Mouse (Mus musculus): ENCODE measurements around the gene Styxl1.

The Styxl1 gene

DNA sequence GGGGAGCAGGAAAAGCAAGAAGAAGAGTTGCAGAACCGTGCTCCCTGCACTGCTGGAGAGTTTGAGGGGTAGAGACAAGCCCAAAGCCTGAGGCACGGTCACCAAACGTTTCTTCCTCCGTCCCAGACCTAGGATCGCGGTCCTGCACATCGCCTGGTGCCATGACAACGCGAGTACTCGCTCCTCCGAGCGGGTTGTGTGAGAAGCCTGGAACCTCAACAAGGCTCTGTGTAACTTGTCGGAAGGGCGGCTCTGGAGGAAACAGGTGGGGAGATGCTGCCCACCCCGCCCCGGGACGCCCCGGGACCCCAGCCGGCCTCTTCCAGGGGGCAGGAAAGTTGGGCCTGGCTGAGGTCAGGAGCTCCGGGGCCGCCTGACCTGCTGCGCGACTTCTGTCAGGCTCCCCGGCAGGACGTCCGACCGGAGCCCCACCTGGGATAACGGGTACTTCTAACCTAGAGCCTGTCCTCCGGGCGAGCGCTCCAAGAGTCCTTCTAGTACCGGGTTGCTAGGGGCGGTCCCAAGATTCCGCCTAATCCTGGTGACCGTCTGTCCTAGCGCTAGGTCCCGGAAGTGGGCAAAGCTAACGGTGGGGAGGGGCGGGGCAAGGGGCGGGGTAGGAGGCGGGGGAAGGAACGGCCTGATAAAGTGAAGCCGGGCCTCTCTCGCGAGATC, at the start of gene Styxl1:
Gene Styxl1 (minus strand): TSS at position 590 of the 675 bp plus-strand sequence.
- in situ Hi-C loops (cut with MseI, MboI): no loop called here

DNA sequence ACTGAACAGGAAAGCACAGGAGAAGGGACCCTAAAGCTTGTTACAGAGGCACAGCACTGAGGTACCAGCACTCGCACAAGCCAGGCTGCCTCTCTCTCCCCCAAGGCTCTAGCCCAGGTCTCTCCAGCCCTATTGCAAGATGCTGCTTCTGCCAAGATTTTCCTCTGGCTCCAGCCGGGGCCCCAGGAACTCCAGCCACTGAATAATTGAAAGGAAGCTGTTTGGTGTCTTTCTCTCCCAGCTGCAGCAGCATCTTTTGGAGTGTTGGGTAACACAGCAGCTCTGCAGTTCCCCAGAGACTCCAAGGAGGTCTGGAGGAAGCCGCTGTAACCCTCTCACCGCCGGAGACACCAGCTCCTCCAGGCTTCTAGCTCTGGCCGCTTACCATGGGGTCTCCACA, 48.0 kb upstream of the Styxl1 start:
- in situ Hi-C loops (cut with MseI, MboI): no loop called here

DNA sequence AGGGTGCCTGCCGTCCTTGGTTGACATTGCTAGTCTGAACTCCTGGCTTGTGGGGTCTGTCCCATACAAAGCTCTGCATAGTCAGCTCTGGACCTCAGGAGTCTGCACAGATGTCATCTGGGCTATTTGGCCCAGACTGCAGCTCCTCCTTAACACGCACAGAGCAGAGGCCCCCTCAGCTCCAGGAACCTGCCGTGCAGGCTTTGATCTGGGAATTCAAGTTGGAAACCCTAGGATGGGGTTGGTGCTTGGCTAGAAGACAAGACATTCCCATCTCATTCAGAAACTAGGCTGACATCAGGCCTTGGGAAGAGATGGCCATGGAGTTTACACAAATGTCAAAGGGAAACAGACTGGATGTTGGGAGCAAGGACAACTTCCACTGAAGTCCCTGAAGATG, 46.3 kb upstream of the Styxl1 start:
- in situ Hi-C loops (cut with MseI, MboI): no loop called here

DNA sequence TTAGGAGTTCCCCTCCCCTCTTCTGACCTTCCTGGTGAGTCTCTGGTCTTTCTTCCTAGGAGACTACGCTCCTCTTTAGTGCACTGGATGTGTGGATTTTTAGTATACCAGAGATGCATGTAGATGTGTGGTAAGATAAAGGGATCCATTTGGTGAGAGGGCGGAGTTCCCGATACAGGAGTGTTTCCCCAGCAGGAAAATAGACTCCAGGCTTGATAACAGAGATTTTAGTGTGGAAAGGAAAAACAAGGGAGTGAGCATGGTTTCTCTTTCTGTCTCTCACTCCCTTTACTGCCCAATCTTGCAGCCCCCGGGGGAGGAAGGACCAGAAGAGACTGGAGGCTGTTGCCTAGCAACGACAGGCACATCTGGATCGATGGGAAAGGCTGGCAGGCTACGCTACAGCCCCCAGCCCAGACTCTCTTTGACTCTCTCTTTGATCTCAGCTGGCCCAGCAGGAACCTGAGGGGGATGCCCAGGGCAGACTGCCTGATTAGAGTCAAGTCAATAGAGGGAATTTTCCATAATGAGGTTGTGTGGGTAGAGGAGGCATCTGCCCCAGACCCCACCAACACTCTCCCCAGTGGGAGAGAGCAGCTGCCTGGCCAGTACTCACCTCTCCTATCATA, 44.2 kb upstream of the Styxl1 start:
- in situ Hi-C loops (cut with MseI, MboI): no loop called here

DNA sequence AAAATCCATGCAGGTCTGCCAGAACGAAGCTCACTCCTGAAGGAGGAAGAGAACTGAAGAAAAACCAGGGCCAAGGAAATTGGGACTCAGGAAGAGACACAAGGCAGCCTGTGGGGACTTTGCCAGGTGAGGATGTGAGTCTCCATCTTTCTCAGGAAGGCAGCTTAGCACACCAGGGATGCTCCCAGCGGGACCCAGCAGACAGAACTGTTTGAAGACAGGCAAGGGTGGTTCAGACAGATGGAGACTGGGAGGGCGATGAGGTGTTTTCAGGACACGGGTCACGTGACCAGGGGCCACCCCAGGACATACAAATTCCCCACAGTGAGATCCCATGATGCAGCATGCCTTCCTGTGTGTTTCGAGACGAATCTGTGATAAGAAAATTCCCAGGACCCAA, 40.3 kb upstream of the Styxl1 start:
- in situ Hi-C loops (cut with MseI, MboI): no loop called here

DNA sequence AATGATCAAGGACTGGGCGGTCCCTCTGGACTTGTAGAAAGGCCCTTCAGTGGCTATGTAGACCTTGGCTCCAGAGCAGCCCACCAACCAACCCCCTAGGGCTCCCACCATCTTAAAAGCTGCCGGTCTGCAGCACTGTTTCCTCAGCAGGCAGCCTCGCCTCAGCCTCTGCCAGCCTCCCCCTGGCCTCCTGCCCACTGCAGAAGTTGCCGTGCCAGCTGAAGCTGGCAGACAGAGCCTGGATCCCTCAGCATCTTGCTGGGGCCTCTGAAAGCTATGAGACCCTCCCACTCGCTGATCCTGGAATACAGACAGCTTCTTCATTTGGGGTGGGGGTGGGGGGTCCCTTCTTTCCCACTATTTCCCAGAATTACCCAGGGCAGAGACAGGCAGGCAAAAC, 34.8 kb upstream of the Styxl1 start:
- in situ Hi-C loops (cut with MseI, MboI): no loop called here

DNA sequence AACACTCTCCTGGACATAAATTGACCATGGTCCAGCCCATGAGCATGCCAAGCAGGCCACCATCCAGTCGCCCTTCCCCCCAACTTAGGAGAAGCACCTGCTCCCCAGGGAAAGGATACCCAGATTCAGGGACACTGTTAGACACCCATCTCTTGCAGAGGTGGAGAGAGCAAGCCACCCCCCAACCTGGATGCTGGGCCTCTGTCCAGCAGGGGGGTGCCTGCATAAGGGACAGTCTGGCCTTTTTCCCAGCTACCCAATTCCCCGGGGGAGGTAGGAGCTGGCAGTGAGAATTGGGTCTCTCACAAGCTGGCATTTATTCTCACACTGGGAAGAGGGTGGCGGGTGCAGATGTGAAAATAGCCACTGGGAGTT, 29.1 kb upstream of the Styxl1 start:
- in situ Hi-C loops (cut with MseI, MboI): loop anchor here in 1 of 2 experiments (5.0 kb wide), 1 partner anchor 45 kb away; no protein-coding TSS in a partner anchor

DNA sequence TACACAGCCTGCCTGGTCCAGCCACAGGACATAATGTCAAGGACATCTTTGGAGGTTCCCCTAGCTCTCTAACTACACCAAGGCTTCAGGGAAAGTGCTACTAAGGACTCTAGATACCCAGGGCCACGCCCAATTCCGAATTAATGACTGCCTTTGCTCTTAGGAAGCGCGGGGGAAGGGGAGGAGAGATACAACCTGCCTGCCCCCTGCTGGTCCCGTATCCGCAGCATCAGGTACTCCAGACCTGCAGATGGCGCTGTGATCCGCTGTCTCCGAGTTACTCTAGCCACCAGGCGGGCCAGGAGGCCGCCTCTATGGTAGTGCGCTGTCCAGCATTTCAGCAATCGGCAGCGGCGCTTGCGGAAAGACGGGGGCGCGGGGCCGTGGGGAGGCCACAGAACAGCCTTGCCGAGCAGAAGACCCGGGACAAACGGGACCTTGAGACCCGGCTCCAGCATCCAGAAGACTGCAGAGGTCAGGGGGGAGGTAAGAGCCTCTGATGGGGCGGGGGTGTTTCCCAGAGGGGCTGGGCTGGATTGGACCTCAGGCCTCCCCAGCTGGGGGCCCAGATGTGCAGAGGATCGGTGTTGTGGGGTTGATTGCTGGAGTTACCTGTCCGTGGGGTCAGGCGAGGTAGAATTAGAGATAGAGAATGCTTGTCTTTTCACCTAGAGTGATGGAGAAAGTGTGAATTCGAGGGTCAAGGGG, 28.5 kb upstream of the Styxl1 start, which contains the start of gene Srrm3:
Gene Srrm3 (plus strand): TSS at position 336 of the 708 bp plus-strand sequence.
- in situ Hi-C loops (cut with MseI, MboI): loop anchor here in 1 of 2 experiments (5.0 kb wide), 1 partner anchor 46 kb away; no protein-coding TSS in a partner anchor

DNA sequence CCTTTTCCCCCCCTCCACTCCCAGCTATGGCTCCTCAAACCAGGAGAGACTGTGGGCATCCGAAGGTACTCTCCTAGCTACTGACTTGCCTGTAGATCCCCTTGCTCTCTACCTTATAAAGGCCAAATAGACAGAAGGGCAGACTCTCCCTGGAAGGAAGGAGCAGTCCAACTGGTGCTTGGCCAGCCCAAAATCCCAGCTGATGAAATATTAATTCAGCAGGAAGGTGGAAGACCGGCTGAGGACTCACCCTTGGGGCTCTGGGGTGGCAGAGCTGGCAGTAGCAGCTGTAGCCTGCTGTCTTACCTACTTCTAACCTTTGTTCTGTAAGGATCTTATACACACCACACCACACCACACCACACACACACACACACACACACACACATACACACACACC, 26.6 kb upstream of the Styxl1 start:
- in situ Hi-C loops (cut with MseI, MboI): loop anchor here (5.0 kb wide), 2 partner anchors 43 to 48 kb away; no protein-coding TSS in a partner anchor

DNA sequence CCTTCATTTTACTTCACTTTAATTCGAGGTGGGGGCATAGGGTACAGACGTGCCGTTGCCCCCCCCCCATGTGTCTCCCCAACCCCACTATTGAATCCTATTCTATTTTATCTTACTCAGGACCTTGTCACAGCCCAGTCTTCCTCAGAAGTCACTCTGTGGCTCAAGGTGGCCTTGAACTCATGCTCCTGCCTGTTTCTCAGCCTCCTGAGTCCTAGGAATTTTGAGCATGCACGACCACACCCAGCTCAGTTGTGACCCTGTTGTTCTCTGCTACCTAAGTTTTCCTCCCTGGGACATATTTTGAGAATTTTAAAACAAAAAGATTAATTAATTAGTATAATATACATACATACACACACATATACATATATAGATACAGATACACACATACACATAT, 25.5 kb upstream of the Styxl1 start:
- in situ Hi-C loops (cut with MseI, MboI): loop anchor here in 1 of 2 experiments (5.0 kb wide), 1 partner anchor 44 kb away; no protein-coding TSS in a partner anchor

DNA sequence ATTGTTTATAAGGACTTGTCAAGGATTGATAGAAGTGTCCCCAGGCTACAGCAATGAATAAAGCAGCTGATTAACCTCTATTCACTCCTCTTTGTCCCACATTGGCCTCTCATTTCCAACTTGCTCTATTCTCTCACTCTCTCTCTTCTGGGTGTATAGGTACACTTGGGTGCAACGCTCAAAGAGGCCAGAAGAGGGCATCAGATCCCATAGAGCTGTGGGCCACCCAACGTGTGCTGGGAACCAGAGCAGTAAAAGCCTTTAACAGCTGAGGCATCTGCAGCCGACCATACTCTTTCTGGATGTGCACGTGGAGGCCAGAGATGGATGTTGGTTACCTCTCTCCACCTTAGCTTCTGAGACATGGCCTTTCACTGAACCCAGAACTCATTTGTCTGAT, 24.9 kb upstream of the Styxl1 start:
- in situ Hi-C loops (cut with MseI, MboI): loop anchor here in 1 of 2 experiments (5.0 kb wide), 1 partner anchor 44 kb away; no protein-coding TSS in a partner anchor

DNA sequence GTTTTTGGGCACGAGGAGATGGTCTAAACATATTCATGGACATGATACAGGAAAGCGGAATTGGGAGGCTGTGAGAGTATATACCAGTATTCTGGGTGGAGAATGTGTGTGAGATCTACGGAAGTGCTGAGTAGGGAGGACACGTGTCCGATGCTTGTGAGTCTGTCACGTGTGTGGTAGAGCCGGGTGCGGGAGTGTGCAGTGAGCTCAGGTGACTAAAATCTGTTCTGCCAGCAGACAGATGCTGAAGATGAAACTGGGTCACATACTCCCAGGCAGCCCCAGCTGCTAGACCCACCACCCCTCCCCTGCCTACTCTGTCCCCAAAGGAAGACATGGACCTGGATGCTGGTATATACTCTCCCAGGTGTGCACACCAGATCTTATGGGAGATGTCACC, 24.5 kb upstream of the Styxl1 start:
- in situ Hi-C loops (cut with MseI, MboI): loop anchor here in 1 of 2 experiments (5.0 kb wide), 1 partner anchor 45 kb away; no protein-coding TSS in a partner anchor

DNA sequence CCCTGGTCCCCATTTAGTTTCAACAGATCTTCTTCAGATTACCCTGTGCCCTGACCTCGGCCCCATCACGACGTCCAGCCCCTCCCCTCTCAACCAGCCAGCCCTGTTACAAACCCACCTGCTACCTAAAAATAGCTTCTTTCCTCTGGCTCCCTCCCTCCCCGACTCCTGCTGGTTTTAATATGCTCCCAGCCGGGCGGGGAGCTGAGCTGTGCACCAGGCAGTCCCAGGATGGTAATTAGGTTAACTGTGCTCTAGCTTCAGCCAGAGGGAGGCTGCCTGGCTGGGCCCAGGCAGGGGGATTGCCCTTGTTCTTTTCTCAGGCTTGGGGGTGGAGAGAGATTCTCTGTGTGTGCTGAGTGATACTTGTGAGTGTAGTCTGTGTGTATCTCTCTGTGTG, 22.7 kb upstream of the Styxl1 start:
- in situ Hi-C loops (cut with MseI, MboI): loop anchor here in 1 of 2 experiments (5.0 kb wide), 1 partner anchor 46 kb away; no protein-coding TSS in a partner anchor

DNA sequence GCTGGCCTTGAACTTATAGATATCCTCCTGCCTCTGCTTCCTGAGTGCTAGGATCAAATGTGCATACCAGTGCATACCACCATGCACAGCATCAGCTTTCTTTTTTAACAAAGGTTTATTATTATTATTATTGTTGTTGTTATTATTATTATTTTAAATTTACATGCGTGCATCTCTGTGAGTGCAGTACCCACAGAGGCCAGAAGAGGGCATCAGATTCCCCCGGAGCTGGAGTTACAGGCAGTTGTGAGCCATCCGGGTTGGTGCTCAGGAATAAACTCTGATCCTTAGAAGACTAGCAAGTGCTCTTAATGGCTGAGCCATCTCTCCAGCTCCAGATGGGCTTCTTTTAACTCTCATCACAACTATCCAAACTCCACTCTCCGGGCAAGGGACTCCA, 21.6 kb upstream of the Styxl1 start:
- in situ Hi-C loops (cut with MseI, MboI): loop anchor here in 1 of 2 experiments (5.0 kb wide), 1 partner anchor 48 kb away; no protein-coding TSS in a partner anchor

DNA sequence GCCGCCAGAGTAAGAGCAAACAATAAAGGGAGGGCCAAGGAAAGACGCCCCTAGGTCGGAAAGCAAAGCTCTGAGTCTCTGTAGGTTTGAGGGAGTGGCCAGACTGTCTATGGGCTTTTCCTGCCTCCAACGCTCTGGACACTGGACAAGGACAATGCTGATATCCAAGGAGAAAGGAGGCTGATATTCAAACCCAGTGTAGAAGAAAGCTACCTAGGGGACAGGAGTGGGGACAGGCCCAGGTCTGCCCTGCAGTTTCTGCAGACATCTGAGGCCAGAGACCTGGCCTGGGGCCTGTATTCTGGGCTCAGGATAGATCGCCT, 16.6 kb upstream of the Styxl1 start:
- in situ Hi-C loops (cut with MseI, MboI): no loop called here

DNA sequence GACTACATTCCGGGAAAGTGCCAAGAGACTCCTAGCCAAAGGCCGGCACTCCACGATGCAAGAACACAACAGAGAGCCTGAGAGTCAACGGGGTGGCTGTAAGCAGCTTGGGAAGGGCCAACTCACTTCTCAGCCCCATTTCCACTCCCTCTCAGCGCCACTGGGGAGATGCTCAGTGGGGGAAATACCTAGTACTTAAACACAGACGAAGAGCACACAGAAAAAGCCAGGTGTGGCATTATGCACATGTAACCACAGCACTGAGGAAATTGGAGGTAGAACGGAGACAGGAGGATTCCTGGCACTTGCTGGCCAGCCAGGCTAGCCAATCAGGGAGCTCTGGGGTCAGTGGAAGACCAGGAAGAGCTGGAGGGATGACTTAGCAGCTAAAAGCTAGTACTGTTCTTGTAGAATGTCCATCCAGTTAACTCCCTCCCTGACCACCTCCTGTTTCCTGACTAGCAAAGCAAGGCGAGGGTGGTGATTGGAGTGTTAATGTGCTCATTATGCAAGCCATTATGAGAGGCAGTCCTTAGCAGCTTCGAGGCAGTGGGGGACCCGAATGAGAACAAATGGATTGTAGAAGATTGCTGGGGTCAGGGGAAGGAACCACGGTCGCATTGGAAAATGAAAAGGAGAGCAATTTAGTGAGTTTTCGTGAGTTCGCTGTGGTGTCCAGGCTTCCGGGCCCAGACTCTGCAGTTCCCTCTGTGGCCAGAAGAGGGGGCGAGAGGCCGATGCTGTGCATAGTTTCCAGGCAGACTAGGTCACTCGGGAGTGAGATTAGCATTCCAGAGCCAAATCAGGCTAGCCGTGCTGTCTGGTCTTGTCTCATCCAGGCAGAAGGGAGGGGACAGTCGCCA, 16.0 kb upstream of the Styxl1 start:
- in situ Hi-C loops (cut with MseI, MboI): no loop called here

DNA sequence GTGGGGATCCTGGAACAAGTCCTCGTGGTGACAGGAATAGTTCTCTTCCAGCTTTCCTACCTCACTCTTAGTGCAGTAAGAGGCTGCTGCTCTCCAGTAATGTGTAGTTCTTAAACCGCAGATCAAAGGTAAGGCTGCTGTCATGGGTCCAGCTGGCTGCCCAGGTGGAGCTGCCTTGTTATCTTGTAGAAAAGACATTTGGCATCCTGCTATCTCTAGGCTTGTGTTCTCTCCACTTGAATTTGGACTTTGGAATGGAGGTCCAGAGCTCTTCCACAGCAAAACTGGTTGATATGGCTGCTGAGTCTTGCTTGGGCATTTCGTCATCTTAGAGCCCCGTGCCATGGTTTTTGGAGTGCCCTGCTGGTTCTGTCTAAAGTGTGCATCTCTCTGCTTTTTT, 4.7 kb upstream of the Styxl1 start:
- in situ Hi-C loops (cut with MseI, MboI): no loop called here

DNA sequence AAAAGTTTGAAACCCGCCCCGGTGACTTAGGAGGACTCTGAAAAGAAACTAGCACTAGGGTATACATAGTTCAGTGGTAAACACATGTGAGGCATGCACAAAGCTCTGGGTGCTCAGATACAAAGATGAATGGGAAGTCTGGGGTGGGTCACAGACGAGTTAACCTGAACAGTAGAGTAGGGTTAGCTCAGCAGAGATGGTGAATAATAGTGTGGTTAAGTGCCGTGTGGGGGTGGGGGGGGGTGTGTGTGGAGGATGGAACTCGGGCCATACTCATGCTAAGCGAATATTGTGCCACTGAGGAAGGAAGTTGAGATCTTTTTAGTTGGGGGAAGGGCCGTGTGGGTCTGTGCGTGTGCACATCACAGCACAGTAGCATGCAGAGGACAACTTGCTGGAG, 2.1 kb upstream of the Styxl1 start:
- in situ Hi-C loops (cut with MseI, MboI): no loop called here

DNA sequence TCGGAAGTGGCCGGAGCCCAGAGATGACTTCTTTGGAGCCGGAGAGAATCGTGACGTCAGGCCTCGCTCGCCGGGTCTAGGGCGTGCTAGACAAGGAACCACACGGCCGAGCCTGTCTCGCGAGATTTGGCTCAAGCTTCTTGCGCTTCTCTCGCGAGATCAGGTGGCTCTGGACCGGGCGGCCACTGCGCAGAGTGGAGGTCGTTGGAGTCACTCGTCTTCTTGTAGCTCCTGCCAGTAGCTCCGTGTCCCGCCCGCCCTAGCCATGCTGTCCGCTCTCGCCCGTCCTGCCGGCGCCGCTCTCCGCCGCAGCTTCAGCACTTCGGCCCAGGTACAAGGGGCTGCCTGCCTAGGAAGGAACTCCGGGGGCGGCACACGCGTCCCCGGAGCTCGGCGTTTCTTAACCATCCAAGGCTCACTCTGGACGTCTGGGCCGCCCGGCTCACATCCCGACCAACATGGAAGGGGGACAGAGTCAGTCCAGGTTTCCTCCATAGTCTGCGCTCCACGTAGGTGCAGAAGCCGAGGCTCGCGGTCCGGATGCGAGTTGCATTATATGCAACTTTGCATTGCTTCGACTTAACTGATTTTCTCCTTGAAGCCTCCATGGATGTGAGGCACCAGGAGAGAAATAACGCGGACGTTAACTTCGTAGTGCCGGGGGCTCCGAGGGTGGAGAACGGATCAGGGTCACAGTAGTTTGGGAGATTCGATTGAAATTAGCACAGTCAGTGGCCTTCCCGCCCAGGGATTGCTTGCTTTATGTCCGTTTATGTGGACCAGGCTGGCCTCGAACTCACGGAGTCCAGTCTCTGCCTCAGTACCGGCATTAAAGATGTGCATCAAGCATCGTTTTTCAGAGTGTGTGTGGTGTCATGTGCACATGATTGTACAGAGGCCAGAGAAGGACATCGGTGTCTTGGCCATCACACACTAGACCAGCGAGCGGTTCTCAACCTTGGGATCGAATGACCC, 573 bp upstream of the Styxl1 start, which contains the start of gene Mdh2:
Gene Mdh2 (plus strand): TSS at position 10 of the 975 bp plus-strand sequence.
- in situ Hi-C loops (cut with MseI, MboI): no loop called here

DNA sequence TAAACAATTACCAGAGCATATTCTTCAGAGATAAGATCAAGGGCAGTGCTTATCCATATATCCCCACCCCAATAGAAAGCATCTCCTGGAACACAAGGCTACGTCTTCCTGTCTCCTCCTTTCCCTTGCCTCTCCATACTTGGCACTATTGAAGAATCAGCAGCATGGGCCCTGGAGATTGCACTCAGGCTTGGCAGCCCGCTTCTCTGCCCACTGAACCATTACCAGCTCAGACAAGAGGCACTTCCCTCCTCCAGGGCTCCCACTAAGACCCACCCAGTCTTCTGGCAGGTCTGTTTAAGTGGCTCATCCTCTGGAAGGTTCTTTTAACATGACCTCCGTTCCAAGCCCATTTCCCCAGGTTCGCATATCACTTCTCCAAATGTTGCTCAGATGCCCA, 1.6 kb downstream of the Styxl1 start:
- in situ Hi-C loops (cut with MseI, MboI): no loop called here
